Mouse (Mus musculus): ENCODE data around the gene Eya2. TPM values are rescaled to one million over a fixed set of nuclear protein-coding genes. Genes with fewer than 3 reads are reported as not detected.

The Eya2 gene
- polyA plus RNA-seq, 1 experiment from 2014 or later = 41.9 TPM

DNA sequence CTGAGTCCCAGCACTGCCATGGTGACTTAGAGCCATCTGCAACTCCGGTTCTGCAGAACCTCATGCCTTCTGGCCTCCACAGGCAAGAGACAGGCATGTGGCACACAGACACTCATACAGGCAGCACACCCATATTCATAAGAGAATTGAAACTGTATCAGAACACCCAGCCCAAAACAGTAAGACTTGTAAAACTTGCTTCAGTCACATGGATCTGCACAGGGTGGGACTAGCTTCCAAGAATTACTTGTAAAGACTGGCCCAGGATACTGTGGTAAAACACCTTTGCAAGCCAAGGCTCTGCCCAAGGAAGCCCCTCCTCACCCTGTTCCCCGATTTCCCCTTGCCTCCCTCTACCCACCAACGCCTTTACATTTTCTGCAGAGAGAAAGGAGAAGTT is 225.2 kb downstream of the Eya2 start:
- no peak overlapping the region for H3K27ac ChIP-seq (replicated peaks)
- H3K36me3 ChIP-seq (replicated peaks) = peaks cover 100% of the 10 kb centered on the region
- WGBS = 90% methylated on average over 3 of the region's 3 CpGs

GRCm38 (mm10) chr2:165820504-165821095 is 225.8 kb downstream of the Eya2 start:
- WGBS = 85% methylated on average over 15 of the region's 15 CpGs
- H3K27ac ChIP-seq (replicated peaks) = no peak overlapping the region

More for the DNA sequence above, 225.2 kb downstream of the Eya2 start:
- H3K9me3 ChIP-seq = no peaks in the 10 kb centered on the region
- DNase-seq (ENCODE audit: low spot score) = no peak
- H3K4me3 ChIP-seq = no peak overlapping the region
- H3K27me3 ChIP-seq (replicated peaks; ENCODE audit: low read depth, poor library complexity, severe bottlenecking) = no peaks in the 10 kb centered on the region
- peaks cover 15% of the 10 kb centered on the region; the same call in 1 of the 2 replicates for H3K4me1 ChIP-seq

More at GRCm38 (mm10) chr2:165820504-165821095, 225.8 kb downstream of the Eya2 start:
- peaks cover 100% of the 10 kb centered on the region for H3K36me3 ChIP-seq (replicated peaks)
- no peak overlapping the region for H3K4me3 ChIP-seq
- no peaks in the 10 kb centered on the region for H3K27me3 ChIP-seq (replicated peaks; ENCODE audit: low read depth, poor library complexity, severe bottlenecking)
- no peak for DNase-seq (ENCODE audit: low spot score)
- H3K9me3 ChIP-seq = no peaks in the 10 kb centered on the region
- H3K4me1 ChIP-seq = peaks cover 12% of the 10 kb centered on the region; the same call in 1 of the 2 replicates

Other genes with a start within 250 kb of the Eya2 start
- gene Zfp663, start 226.3 kb upstream of the Eya2 start, polyA plus RNA-seq (2016; fragmentation: Nextera tagmentation; extraction: Ambion mirVana) = 3.0 and 3.2 TPM in 2 replicates
- gene Zfp334, start 206.8 kb upstream of the Eya2 start, polyA plus RNA-seq (2016; fragmentation: Nextera tagmentation; extraction: Ambion mirVana) = 20.8 and 21.6 TPM in 2 replicates
- gene Ocstamp, start 194.6 kb upstream of the Eya2 start, polyA plus RNA-seq (2016; fragmentation: Nextera tagmentation; extraction: Ambion mirVana) = 0.06 and 0.18 TPM in 2 replicates
- 0.40 and 0.44 TPM in 2 replicates for gene Slc13a3, start 121.8 kb upstream of the Eya2 start, polyA plus RNA-seq (2016; fragmentation: Nextera tagmentation; extraction: Ambion mirVana)
- gene Trp53rka, start 101.7 kb upstream of the Eya2 start, polyA plus RNA-seq (2016; fragmentation: Nextera tagmentation; extraction: Ambion mirVana) = 57.1 and 59.5 TPM in 2 replicates
- 3.9 and 5.5 TPM in 2 replicates for gene Slc2a10, start 91.2 kb upstream of the Eya2 start, polyA plus RNA-seq (2016; fragmentation: Nextera tagmentation; extraction: Ambion mirVana)